ENCODE assay signal across 8 mouse cellular contexts in the genomic region with DNA sequence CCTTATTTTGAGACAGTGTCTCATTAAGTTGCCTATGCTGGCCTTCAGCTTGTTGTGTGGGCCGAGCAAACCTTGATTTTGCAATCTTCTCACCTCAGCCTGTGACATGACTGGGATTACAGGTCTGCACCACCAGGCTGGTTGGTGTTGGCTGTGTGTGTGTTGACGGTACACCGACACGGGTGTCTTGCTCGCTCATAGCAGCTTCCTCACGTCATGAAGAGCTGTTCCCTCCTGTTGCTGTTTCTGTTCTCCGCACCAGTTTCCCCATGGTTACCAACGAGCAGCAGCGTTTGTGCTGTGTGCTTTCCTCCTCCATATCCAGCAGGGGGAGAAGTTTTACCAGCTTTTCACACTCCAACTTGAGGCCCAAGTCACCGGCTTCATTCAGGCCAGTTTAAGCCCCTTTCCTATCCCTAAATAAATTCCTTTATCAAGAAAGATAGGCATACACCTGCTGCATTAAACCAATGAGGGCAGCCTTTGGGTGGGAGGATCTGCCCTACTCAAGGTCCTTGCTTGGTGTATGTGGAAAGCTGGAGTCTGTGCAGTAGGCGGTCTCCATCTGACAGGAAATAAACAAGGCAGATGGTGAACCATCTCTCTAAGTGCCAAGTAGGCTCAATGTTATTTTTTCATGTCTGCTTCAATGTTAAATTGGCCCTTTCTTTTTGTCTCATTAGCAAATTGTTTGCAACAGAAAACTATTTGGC. TPM values are rescaled to one million over a fixed set of nuclear protein-coding genes. Genes with fewer than 3 reads are reported as not detected.
DNase-seq lines count a peak whose midpoint lies in the region; ATAC-seq and TF ChIP-seq lines count a peak whose summit lies in the region.

No protein-coding gene starts in this region.

- no peaks in the 10 kb centered on the region for H3K9me3 ChIP-seq in heart, embryonic 15.5 days (replicated peaks)
- no peaks in the 10 kb centered on the region for H3K9me3 ChIP-seq in liver, postnatal 0 days (ENCODE audit: low read length)

- ATAC-seq in Patski: peak; percentile 47
- ATAC-seq in common myeloid progenitor, adult 5-6 weeks (replicated peaks; ENCODE audit: low read depth, poor library complexity, severe bottlenecking): peak; percentile 85
- 0 out of 2 replicates have a peak, but pooled peaks have one; percentile 7 for ATAC-seq in heart, embryonic 15.5 days (replicated peaks; ENCODE audit: insufficient number of reproducible peaks, insufficient read depth, low FRiP score, low read depth)
- ATAC-seq in liver, postnatal 0 days: peak; percentile 79

- no peak overlapping the region for H3K27ac ChIP-seq in heart, embryonic 15.5 days
- peak overlapping the region; percentile 61 for H3K27ac ChIP-seq in liver, postnatal 0 days (ENCODE audit: low read depth)

- no peaks in the 10 kb centered on the region for H3K36me3 ChIP-seq in heart, embryonic 15.5 days
- H3K36me3 ChIP-seq in liver, postnatal 0 days (replicated peaks; ENCODE audit: insufficient read depth, low read length): no peaks in the 10 kb centered on the region

- in situ Hi-C loops in Patski (cut with MboI; ENCODE audit: low pct_unique_long_range_greater_than_20kb): no loop called here

- H3K27me3 ChIP-seq in Patski: no peaks in the 10 kb centered on the region
- no peaks in the 10 kb centered on the region for H3K27me3 ChIP-seq in heart, embryonic 15.5 days
- H3K27me3 ChIP-seq in liver, postnatal 0 days (ENCODE audit: insufficient read depth, low read length): no peaks in the 10 kb centered on the region

- no peak for TF ChIP-seq EP300 in liver, postnatal 0 days (IDR thresholded peaks at IDR 0.05; ENCODE audit: low read depth)

- H3K4me1 ChIP-seq in heart, embryonic 15.5 days (replicated peaks): no peaks in the 10 kb centered on the region
- H3K4me1 ChIP-seq in liver, postnatal 0 days (ENCODE audit: insufficient read depth): peaks cover 8% of the 10 kb centered on the region

- CTCF ChIA-PET in Patski (lab: Charles Lee): interaction anchor here (1.0 to 1.9 kb wide), 5 partner anchors 10 to 124 kb away, joined by 3 to 6 read pairs (median 4); a partner anchor contains a TSS

- H3K4me3 ChIP-seq in heart, embryonic 15.5 days: no peak overlapping the region
- H3K4me3 ChIP-seq in liver, postnatal 0 days (ENCODE audit: low read depth, low read length): no peak overlapping the region

- H3K9ac ChIP-seq in heart, embryonic 15.5 days: no peak overlapping the region
- H3K9ac ChIP-seq in liver, postnatal 0 days (replicated peaks): no peak overlapping the region

- peak; percentile 77 for TF ChIP-seq CTCF in Patski (IDR thresholded peaks at IDR 0.05)
- peak; percentile 79 for TF ChIP-seq CTCF in liver, postnatal 0 days (IDR thresholded peaks at IDR 0.05; ENCODE audit: low read depth)

- H3K4me2 ChIP-seq in heart, embryonic 15.5 days: peak overlapping the region; percentile 16; the same call in 1 of the 2 replicates
- peak overlapping the region; percentile 61 for H3K4me2 ChIP-seq in liver, postnatal 0 days (ENCODE audit: low read depth, low read length)

- WGBS in heart, embryonic 15.5 days: 25% methylated on average over 11 of the region's 11 CpGs
- 15% methylated on average over 11 of the region's 11 CpGs for WGBS in liver, postnatal 0 days (ENCODE audit: insufficient replicate concordance)

- POLR2A ChIA-PET in Patski (lab: Charles Lee): no interaction called here

- DNase-seq in A20 (ENCODE audit: low read depth, low spot score): peak; percentile 77
- no peak for DNase-seq in Patski (ENCODE audit: low read depth, low spot score)
- peak; percentile 46 to 49 for DNase-seq in kidney, postnatal 36 days
- DNase-seq in liver, postnatal 0 days: peak; percentile 55
- peak; percentile 24 for DNase-seq in ovary, postnatal 36 days (ENCODE audit: low spot score)
- DNase-seq in gastrocnemius, postnatal 25 days: no peak

RNA-seq across cellular contexts. Expression of a gene that starts 9.9 kb away (rescaled TPM):
- polyA plus RNA-seq in Patski (2021): not detected
- total RNA-seq in common myeloid progenitor, adult 5-6 weeks (2017): 0.18 TPM in 1 of 2 replicates, not detected in the other
- not detected in 2 replicates for polyA plus RNA-seq in heart, embryonic 15.5 days (2015; fragmentation: Nextera tagmentation; extraction: Ambion mirVana)
- not detected in 2 replicates for polyA plus RNA-seq in liver, postnatal 0 days (2015; fragmentation: Nextera tagmentation; extraction: Ambion mirVana)
- not detected for total RNA-seq in gastrocnemius, postnatal 25 days (2021)

RNA-seq across cellular contexts. Expression of a gene that starts 9.9 kb away (rescaled TPM):
- 0.77 TPM for polyA plus RNA-seq in Patski (2021)
- total RNA-seq in common myeloid progenitor, adult 5-6 weeks (2017): 0.55 TPM in 1 of 2 replicates, not detected in the other
- 0.58 and 0.85 TPM in 2 replicates for polyA plus RNA-seq in heart, embryonic 15.5 days (2015; fragmentation: Nextera tagmentation; extraction: Ambion mirVana)
- 0.19 and 0.26 TPM in 2 replicates for polyA plus RNA-seq in liver, postnatal 0 days (2015; fragmentation: Nextera tagmentation; extraction: Ambion mirVana)
- total RNA-seq in gastrocnemius, postnatal 25 days (2021): under 1 TPM; 0.49 to 0.78 TPM

RNA-seq across cellular contexts. Expression of a gene that starts 16.7 kb away (rescaled TPM):
- polyA plus RNA-seq in Patski (2021): 24.3 TPM
- 11.1 and 13.3 TPM in 2 replicates for total RNA-seq in common myeloid progenitor, adult 5-6 weeks (2017)
- polyA plus RNA-seq in heart, embryonic 15.5 days (2015; fragmentation: Nextera tagmentation; extraction: Ambion mirVana): 12.8 and 15.4 TPM in 2 replicates
- 4.8 and 5.4 TPM in 2 replicates for polyA plus RNA-seq in liver, postnatal 0 days (2015; fragmentation: Nextera tagmentation; extraction: Ambion mirVana)
- 1 to 10 TPM; 7.0 to 9.4 TPM for total RNA-seq in gastrocnemius, postnatal 25 days (2021)

RNA-seq across cellular contexts. Expression of a gene that starts 16.7 kb away (rescaled TPM):
- polyA plus RNA-seq in Patski (2021): 63.2 TPM
- 31.7 and 43.7 TPM in 2 replicates for total RNA-seq in common myeloid progenitor, adult 5-6 weeks (2017)
- 31.3 and 33.1 TPM in 2 replicates for polyA plus RNA-seq in heart, embryonic 15.5 days (2015; fragmentation: Nextera tagmentation; extraction: Ambion mirVana)
- polyA plus RNA-seq in liver, postnatal 0 days (2015; fragmentation: Nextera tagmentation; extraction: Ambion mirVana): 14.6 and 15.2 TPM in 2 replicates
- 10 to 100 TPM; 53.9 to 59.0 TPM for total RNA-seq in gastrocnemius, postnatal 25 days (2021)

RNA-seq across cellular contexts. Expression of a gene that starts 43.1 kb away (rescaled TPM):
- 8.4 TPM for polyA plus RNA-seq in Patski (2021)
- total RNA-seq in common myeloid progenitor, adult 5-6 weeks (2017): not detected in 2 replicates
- 2.1 and 2.6 TPM in 2 replicates for polyA plus RNA-seq in heart, embryonic 15.5 days (2015; fragmentation: Nextera tagmentation; extraction: Ambion mirVana)
- 0.06 and 0.08 TPM in 2 replicates for polyA plus RNA-seq in liver, postnatal 0 days (2015; fragmentation: Nextera tagmentation; extraction: Ambion mirVana)
- 1 to 10 TPM; 6.9 to 8.3 TPM for total RNA-seq in gastrocnemius, postnatal 25 days (2021)

Comparison
In these comparisons a context has a peak if more than half of its experiments do, and no peak if none do; other contexts are left out.
1. DNase-seq: peak in A20 (single experiment), kidney, postnatal 36 days (2 of 2), liver, postnatal 0 days (single experiment) and ovary, postnatal 36 days (single experiment); none in Patski (single experiment) and gastrocnemius, postnatal 25 days (single experiment).
2. ATAC-seq: peak in every context shown above with its lines; median percentile 85 in common myeloid progenitor, adult 5-6 weeks; 79 in liver, postnatal 0 days; 47 in Patski; 7 in heart, embryonic 15.5 days.